30 mouse cellular contexts compared by ENCODE assay signal in genomic region chr6:142540131-142540530, GRCm38 (mm10). TPM values are rescaled to one million over a fixed set of nuclear protein-coding genes. Genes with fewer than 3 reads are reported as not detected.
DNase-seq lines count a peak whose midpoint lies in the region; ATAC-seq and TF ChIP-seq lines count a peak whose summit lies in the region.
"Had no signal": no experiment of that assay in that cellular context is flagged by ENCODE, and none has a peak within 500 bp of the region (broad histone marks: within the 10 kb centered on the region; RNA-seq: fewer than 3 reads in every experiment).

No protein-coding gene starts in this region.

- 71% methylated on average over 5 of the region's 5 CpGs for WGBS in heart, embryonic 12.5 days
- 86% methylated on average over 5 of the region's 5 CpGs for WGBS in kidney, embryonic 14.5 days
- 79% methylated on average over 5 of the region's 5 CpGs for WGBS in liver, adult 2 months
- WGBS in stomach, embryonic 16.5 days, result 73% methylated on average over 5 of the region's 5 CpGs
- WGBS in stomach, postnatal 0 days, result 67% methylated on average over 5 of the region's 5 CpGs

- no peak overlapping the region for H3K4me2 ChIP-seq in heart, embryonic 12.5 days
- no peak overlapping the region for H3K4me2 ChIP-seq in kidney, embryonic 14.5 days (replicated peaks; ENCODE audit: low read depth, low read length)
- H3K4me2 ChIP-seq in stomach, embryonic 16.5 days (ENCODE audit: low read depth, low read length), result no peak overlapping the region
- no peak overlapping the region for H3K4me2 ChIP-seq in stomach, postnatal 0 days (replicated peaks; ENCODE audit: low read depth)
- H3K4me2 ChIP-seq: embryonic facial prominence, embryonic 12.5 days; hindbrain, embryonic 13.5 days; limb, embryonic 15.5 days; midbrain, embryonic 12.5 days; neural tube, embryonic 12.5 days had no signal

- DNase-seq in heart, adult 11 months, result peak; percentile 61
- DNase-seq in kidney, adult 9 months, result peak; percentile 52
- peak; percentile 51 for DNase-seq in liver, adult 2 months (ENCODE audit: extremely low read depth, low read depth, low spot score)
- DNase-seq in liver, result no peak
- no peak for DNase-seq in stomach, postnatal 0 days (ENCODE audit: low spot score)
- DNase-seq: adrenal gland, postnatal 14 days; cerebellum, adult 11-12 months; cerebellum, adult 9-11 months; embryo, embryonic 11 days; gastrocnemius, postnatal 14 days; heart, postnatal 4 days; layer of hippocampus, adult 9-11 months; lung, postnatal 4 days; right cerebral cortex, postnatal 4 days; thymus, postnatal 4 days had no signal

- H3K9ac ChIP-seq in heart, embryonic 12.5 days, result no peak overlapping the region
- H3K9ac ChIP-seq in kidney, embryonic 14.5 days (ENCODE audit: low read depth, low read length), result no peak overlapping the region
- H3K9ac ChIP-seq in liver, adult 2 months (ENCODE audit: low read depth, low read length), result no peak overlapping the region
- no peak overlapping the region for H3K9ac ChIP-seq in stomach, embryonic 16.5 days (ENCODE audit: low read length)
- no peak overlapping the region for H3K9ac ChIP-seq in stomach, postnatal 0 days (ENCODE audit: low read length)
- H3K9ac ChIP-seq: embryonic facial prominence, embryonic 12.5 days; hindbrain, embryonic 13.5 days; limb, embryonic 15.5 days; midbrain, embryonic 12.5 days; neural tube, embryonic 12.5 days had no signal

- TF ChIP-seq CTCF in liver, adult 2 months (IDR thresholded peaks at IDR 0.05; ENCODE audit: low read depth, low read length), result no peak
- TF ChIP-seq CTCF in stomach, postnatal 0 days (IDR thresholded peaks at IDR 0.05; ENCODE audit: low read depth), result no peak

- ATAC-seq in heart, embryonic 12.5 days (ENCODE audit: insufficient number of reproducible peaks, low FRiP score), result no peak
- ATAC-seq in kidney, embryonic 14.5 days (ENCODE audit: low FRiP score, low TSS enrichment), result no peak
- ATAC-seq in stomach, embryonic 16.5 days (ENCODE audit: insufficient read depth, low FRiP score), result no peak
- no peak for ATAC-seq in stomach, postnatal 0 days (ENCODE audit: low FRiP score, low TSS enrichment)
- ATAC-seq: forebrain, embryonic 14.5 days; intestine, embryonic 16.5 days had no signal

- no peak overlapping the region for H3K4me3 ChIP-seq in heart, embryonic 12.5 days
- H3K4me3 ChIP-seq in kidney, embryonic 14.5 days (ENCODE audit: low read length), result no peak overlapping the region
- H3K4me3 ChIP-seq in liver, adult 2 months (ENCODE audit: insufficient read depth, low read depth, low read length), result no peak overlapping the region
- no peak overlapping the region for H3K4me3 ChIP-seq in stomach, embryonic 16.5 days (replicated peaks; ENCODE audit: low read length)
- no peak overlapping the region for H3K4me3 ChIP-seq in stomach, postnatal 0 days (ENCODE audit: low read depth, low read length)
- H3K4me3 ChIP-seq: embryonic facial prominence, embryonic 12.5 days; hindbrain, embryonic 13.5 days; limb, embryonic 10.5 days; limb, embryonic 15.5 days; megakaryocyte, embryonic 14.5 days; midbrain, embryonic 12.5 days; myocyte; neural tube, embryonic 12.5 days had no signal

- TF ChIP-seq POLR2A in liver, adult 2 months (IDR thresholded peaks at IDR 0.05; ENCODE audit: extremely low read depth, insufficient read depth, low read length), result no peak

- H3K36me3 ChIP-seq in heart, embryonic 12.5 days, result no peaks in the 10 kb centered on the region
- no peaks in the 10 kb centered on the region for H3K36me3 ChIP-seq in kidney, embryonic 14.5 days (ENCODE audit: control insufficient read depth, insufficient read depth, low read length)
- H3K36me3 ChIP-seq in liver, adult 2 months (ENCODE audit: control insufficient read depth, insufficient read depth, low read length), result no peaks in the 10 kb centered on the region
- no peaks in the 10 kb centered on the region for H3K36me3 ChIP-seq in stomach, embryonic 16.5 days (ENCODE audit: control insufficient read depth, insufficient read depth, low read length)
- H3K36me3 ChIP-seq in stomach, postnatal 0 days (ENCODE audit: control insufficient read depth, insufficient read depth, low read length), result no peaks in the 10 kb centered on the region
- H3K36me3 ChIP-seq: embryonic facial prominence, embryonic 12.5 days; G1E; hindbrain, embryonic 13.5 days; limb, embryonic 10.5 days; limb, embryonic 15.5 days; midbrain, embryonic 12.5 days; neural tube, embryonic 12.5 days had no signal

- no peaks in the 10 kb centered on the region for H3K79me2 ChIP-seq in liver, adult 2 months (ENCODE audit: control insufficient read depth, insufficient read depth, low read length)

- no peaks in the 10 kb centered on the region for H3K27me3 ChIP-seq in heart, embryonic 12.5 days (replicated peaks)
- no peaks in the 10 kb centered on the region for H3K27me3 ChIP-seq in kidney, embryonic 14.5 days (ENCODE audit: control insufficient read depth, insufficient read depth, low read length)
- H3K27me3 ChIP-seq in liver, adult 2 months (ENCODE audit: control insufficient read depth, insufficient read depth, low read length), result no peaks in the 10 kb centered on the region
- H3K27me3 ChIP-seq in stomach, embryonic 16.5 days (ENCODE audit: control insufficient read depth, insufficient read depth, low read length), result no peaks in the 10 kb centered on the region
- H3K27me3 ChIP-seq in stomach, postnatal 0 days (ENCODE audit: control insufficient read depth, insufficient read depth, low read length), result no peaks in the 10 kb centered on the region
- H3K27me3 ChIP-seq: embryonic facial prominence, embryonic 12.5 days; hindbrain, embryonic 13.5 days; limb, embryonic 15.5 days; megakaryocyte, embryonic 14.5 days; midbrain, embryonic 12.5 days; neural tube, embryonic 12.5 days had no signal

- no peak for TF ChIP-seq EP300 in stomach, postnatal 0 days (optimal IDR thresholded peaks at IDR 0.05)

- peaks cover 6% of the 10 kb centered on the region for H3K9me3 ChIP-seq in heart, embryonic 12.5 days (replicated peaks)
- H3K9me3 ChIP-seq in kidney, embryonic 14.5 days (ENCODE audit: control insufficient read depth, low read length), result no peaks in the 10 kb centered on the region
- H3K9me3 ChIP-seq in stomach, embryonic 16.5 days (replicated peaks; ENCODE audit: control insufficient read depth, low read length), result no peaks in the 10 kb centered on the region
- no peaks in the 10 kb centered on the region for H3K9me3 ChIP-seq in stomach, postnatal 0 days (ENCODE audit: control insufficient read depth, low read length)
- H3K9me3 ChIP-seq: embryonic facial prominence, embryonic 12.5 days; G1E; hindbrain, embryonic 13.5 days; limb, embryonic 10.5 days; limb, embryonic 15.5 days; megakaryocyte, embryonic 14.5 days; midbrain, embryonic 12.5 days; neural tube, embryonic 12.5 days had no signal

- H3K4me1 ChIP-seq in heart, embryonic 12.5 days (replicated peaks), result peaks cover 11% of the 10 kb centered on the region
- no peaks in the 10 kb centered on the region for H3K4me1 ChIP-seq in kidney, embryonic 14.5 days (ENCODE audit: control insufficient read depth, insufficient read depth, low read length)
- peaks cover 6% of the 10 kb centered on the region; the same call in 1 of the 2 replicates for H3K4me1 ChIP-seq in liver, adult 2 months (ENCODE audit: control insufficient read depth, insufficient read depth, low read length)
- peaks cover 9% of the 10 kb centered on the region for H3K4me1 ChIP-seq in stomach, embryonic 16.5 days (ENCODE audit: control insufficient read depth, insufficient read depth, low read length)
- peaks cover 2% of the 10 kb centered on the region; the same call in 1 of the 2 replicates for H3K4me1 ChIP-seq in stomach, postnatal 0 days (replicated peaks; ENCODE audit: control insufficient read depth, insufficient read depth)
- H3K4me1 ChIP-seq: hindbrain, embryonic 13.5 days; limb, embryonic 10.5 days; midbrain, embryonic 12.5 days; neural tube, embryonic 12.5 days had no signal

- H3K27ac ChIP-seq in heart, embryonic 12.5 days (ENCODE audit: poor library complexity, severe bottlenecking), result no peak overlapping the region
- no peak overlapping the region for H3K27ac ChIP-seq in kidney, embryonic 14.5 days (ENCODE audit: low read depth, low read length)
- peak overlapping the region; percentile 74 for H3K27ac ChIP-seq in liver, adult 2 months (replicated peaks; ENCODE audit: insufficient read depth, low read depth, low read length)
- H3K27ac ChIP-seq in stomach, embryonic 16.5 days (ENCODE audit: low read length), result peak overlapping the region; percentile 31; the same call in 1 of the 2 replicates
- H3K27ac ChIP-seq in stomach, postnatal 0 days (replicated peaks), result no peak overlapping the region
- H3K27ac ChIP-seq: embryonic facial prominence, embryonic 12.5 days; hindbrain, embryonic 13.5 days; limb, embryonic 10.5 days; limb, embryonic 15.5 days; midbrain, embryonic 12.5 days; neural tube, embryonic 12.5 days had no signal

RNA-seq across cellular contexts. Expression of gene Kcnj8, which starts 31.3 kb away (rescaled TPM):
- 2.5 TPM in 2 replicates for polyA plus RNA-seq in heart, embryonic 12.5 days (2016; fragmentation: Nextera tagmentation; extraction: Ambion mirVana)
- polyA plus RNA-seq in kidney, embryonic 14.5 days (2014; fragmentation: Nextera tagmentation; extraction: Ambion mirVana), result 18.8 and 21.0 TPM in 2 replicates
- total RNA-seq in liver, adult 2 months (2014; rRNA removed), result 4.2 and 6.9 TPM in 2 replicates
- polyA plus RNA-seq in liver, adult 2 months (2012; rRNA removed), result 1.8 and 3.0 TPM in 2 replicates
- 51.8 and 57.9 TPM in 2 replicates for polyA plus RNA-seq in stomach, embryonic 16.5 days (2015; fragmentation: Nextera tagmentation; extraction: Ambion mirVana)
- polyA plus RNA-seq in stomach, postnatal 0 days (2015; fragmentation: Nextera tagmentation; extraction: Ambion mirVana), result 44.6 and 45.4 TPM in 2 replicates
- total RNA-seq: granulocyte monocyte progenitor cell, adult 5-6 weeks had no signal
- polyA plus RNA-seq: G1E had no signal

RNA-seq across cellular contexts. Expression of gene Ldhb, which starts 32.4 kb away (rescaled TPM):
- polyA plus RNA-seq in heart, embryonic 12.5 days (2016; fragmentation: Nextera tagmentation; extraction: Ambion mirVana), result 777 and 782 TPM in 2 replicates
- polyA plus RNA-seq in kidney, embryonic 14.5 days (2014; fragmentation: Nextera tagmentation; extraction: Ambion mirVana), result 578 and 592 TPM in 2 replicates
- 3.9 and 4.2 TPM in 2 replicates for total RNA-seq in liver, adult 2 months (2014; rRNA removed)
- 2.6 and 2.8 TPM in 2 replicates for polyA plus RNA-seq in liver, adult 2 months (2012; rRNA removed)
- 156 and 159 TPM in 2 replicates for polyA plus RNA-seq in stomach, embryonic 16.5 days (2015; fragmentation: Nextera tagmentation; extraction: Ambion mirVana)
- 151 and 174 TPM in 2 replicates for polyA plus RNA-seq in stomach, postnatal 0 days (2015; fragmentation: Nextera tagmentation; extraction: Ambion mirVana)
- total RNA-seq: G1E had no signal
- polyA plus RNA-seq: G1E had no signal

Comparison
In these comparisons a context has a peak if more than half of its experiments do, and no peak if none do; other contexts are left out.
1. DNase-seq: peak in heart, adult 11 months (single experiment), kidney, adult 9 months (single experiment) and liver, adult 2 months (single experiment); none in liver (single experiment) and stomach, postnatal 0 days (single experiment).
2. H3K27ac ChIP-seq: peak in liver, adult 2 months (single experiment) and stomach, embryonic 16.5 days (single experiment); none in heart, embryonic 12.5 days (single experiment), kidney, embryonic 14.5 days (single experiment) and stomach, postnatal 0 days (single experiment).
3. RNA of gene Ldhb, which starts 32.4 kb away (polyA plus RNA-seq): 777 to 782 TPM in heart, embryonic 12.5 days, 578 to 592 TPM in kidney, embryonic 14.5 days, 156 to 159 TPM in stomach, embryonic 16.5 days and 151 to 174 TPM in stomach, postnatal 0 days; 2.6 to 2.8 TPM in liver, adult 2 months; every median in the first group is over 10 times any median in the second.